Mouse (Mus musculus) CD8-positive naive resting alpha-beta T cell, adult 2 months (primary cell): ENCODE data around the gene Mlana.

Experiments
- DNase-seq, 2 experiments: peaks; one replicate each; pipeline ENCODE4 v3.0.0; 2022; ENCODE audit warnings: low read depth in 2 of 2, low spot score in 2 of 2

Mlana gene

DNA sequence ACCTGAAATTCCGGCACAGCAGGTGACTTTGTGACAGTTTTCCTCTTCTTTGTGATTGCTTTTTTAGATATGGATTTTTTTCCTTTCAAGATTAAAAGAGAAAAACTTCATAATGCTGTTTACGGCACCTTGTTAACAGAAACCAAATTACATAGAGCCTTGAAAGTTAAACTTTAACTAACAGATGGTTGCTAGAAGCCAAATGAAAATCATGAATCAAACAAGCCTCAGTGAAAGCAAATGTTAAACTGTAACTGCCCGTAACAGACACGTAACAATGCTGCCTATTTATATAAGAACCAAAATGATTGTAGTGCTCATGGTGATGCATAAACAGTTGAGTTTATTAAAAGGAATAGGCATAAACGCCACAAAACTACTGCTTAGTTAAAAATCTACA is 45.9 kb downstream of the Mlana start:
- DNase-seq = no peak

DNA sequence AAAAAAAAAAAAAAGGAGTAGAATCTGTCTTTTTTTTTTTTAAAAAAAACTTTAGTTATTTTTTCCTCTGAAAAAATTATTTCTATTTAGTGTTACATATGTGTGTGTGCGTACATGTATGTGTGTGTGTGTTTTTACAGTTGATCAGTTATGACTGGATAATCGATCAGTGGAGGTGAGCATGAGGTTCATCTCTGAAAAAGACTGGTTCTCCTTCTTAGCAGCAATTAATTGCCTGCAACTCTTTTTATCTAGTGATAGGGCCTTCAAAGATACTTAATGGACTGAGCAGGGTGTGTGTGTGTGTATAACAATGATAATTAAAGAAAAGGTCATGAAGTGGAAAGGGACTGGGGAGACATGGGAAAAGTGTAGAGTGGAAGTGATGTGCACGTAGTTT is 53.4 kb downstream of the Mlana start:
- DNase-seq = no peak

DNA sequence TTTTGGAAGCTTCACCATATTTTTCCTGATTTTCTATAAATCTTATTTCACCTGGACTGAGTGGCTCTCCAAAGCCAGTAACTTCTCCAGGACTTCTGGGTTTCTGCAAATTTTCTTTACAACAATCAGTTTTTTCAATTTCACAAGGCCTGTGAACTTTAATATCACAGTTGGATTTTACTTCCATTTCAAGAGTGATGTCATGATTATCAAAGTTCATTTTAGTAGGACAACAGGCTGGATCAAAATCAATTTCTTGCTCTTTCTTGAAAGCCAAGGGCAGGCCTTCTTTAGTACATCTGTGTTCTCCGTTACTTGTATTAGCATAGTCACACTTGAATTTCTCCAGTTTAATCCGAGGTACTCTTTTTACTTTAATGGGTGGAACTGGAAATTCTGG is 56.3 kb downstream of the Mlana start:
- DNase-seq = no peak
